Mouse (Mus musculus) heart, embryonic 15.5 days (tissue): ENCODE measurements around the gene Dclre1c. TPM values are rescaled to one million over a fixed set of nuclear protein-coding genes. Genes with fewer than 3 reads are reported as not detected.

Experiments
- polyA plus RNA-seq: library from polyadenylated mRNA; unstranded; fragments of >200 nt; fragmentation: Nextera tagmentation; extraction: Ambion mirVana; gene quantifications from 2 replicates; pipeline ENCODE4 v1.2.1, GENCODE M21; 2015

The Dclre1c gene
- polyA plus RNA-seq, 1 experiment from 2014 or later = 3.4 TPM

Other genes with a start within 250 kb of the Dclre1c start
- gene Nmt2, start 139.9 kb upstream of the Dclre1c start, polyA plus RNA-seq = 26.4 and 30.6 TPM in 2 replicates
- 10.6 and 11.5 TPM in 2 replicates for gene Rpp38, start 91.5 kb upstream of the Dclre1c start, polyA plus RNA-seq
- 0.34 and 0.38 TPM in 2 replicates for gene Acbd7, start 88.0 kb upstream of the Dclre1c start, polyA plus RNA-seq
- not detected in 2 replicates for gene Olah, start 26.9 kb upstream of the Dclre1c start, polyA plus RNA-seq
- gene Meig1, start 1.5 kb upstream of the Dclre1c start, polyA plus RNA-seq = 0.47 and 1.0 TPM in 2 replicates
- gene Suv39h2, start 50.9 kb downstream of the Dclre1c start, polyA plus RNA-seq = 5.3 and 7.0 TPM in 2 replicates
- 2.7 and 3.2 TPM in 2 replicates for gene Gm45902, start 88.7 kb downstream of the Dclre1c start, polyA plus RNA-seq
- gene Hspa14, start 88.7 kb downstream of the Dclre1c start, polyA plus RNA-seq = 67.9 and 73.6 TPM in 2 replicates
- gene Cdnf, start 88.9 kb downstream of the Dclre1c start, polyA plus RNA-seq = 0.37 and 0.45 TPM in 2 replicates
- gene Fam107b, start 146.4 kb downstream of the Dclre1c start, polyA plus RNA-seq = 17.8 and 29.4 TPM in 2 replicates